Mouse (Mus musculus) lung, postnatal 0 days (tissue): ENCODE measurements around the gene Ppp1r37. TPM values are rescaled to one million over a fixed set of nuclear protein-coding genes. Genes with fewer than 3 reads are reported as not detected.

ENCODE experiments used
- ATAC-seq: fragments of 200-750 bp; cut with Nextera tagmentation; 2 replicates; pipeline ENCODE4 v1.8.0; 2017; ENCODE audit warnings: moderate library complexity
- DNase-seq: peaks from one replicate; pipeline ENCODE4 v3.0.0-alpha.2; 2016; ENCODE audit warnings: low spot score
- H3K27ac ChIP-seq: fragments of 300-500 bp; sonication (generic); 2 replicates; pipeline ENCODE4 v1.5.1; 2014; ENCODE audit warnings: antibody characterized with exemption, mild to moderate bottlenecking, low read length, mixed read lengths
- H3K27me3 ChIP-seq: fragments of 300-500 bp; sonication (generic); replicated peaks from 2 replicates; pipeline ENCODE4 v1.6.1; 2014; ENCODE audit warnings: low read length, mixed read lengths; ENCODE audit not compliant: insufficient read depth
- H3K36me3 ChIP-seq: fragments of 300-500 bp; sonication (generic); 2 replicates; pipeline ENCODE4 v1.6.1; 2014; ENCODE audit warnings: low read length, mixed read lengths; ENCODE audit not compliant: insufficient read depth
- H3K4me1 ChIP-seq: fragments of 300-500 bp; sonication (generic); 2 replicates; pipeline ENCODE4 v1.6.1; 2014; ENCODE audit warnings: antibody characterized with exemption, low read depth, low read length, mixed read lengths; ENCODE audit not compliant: insufficient read depth
- H3K4me2 ChIP-seq: fragments of 300-500 bp; sonication (generic); replicated peaks from 2 replicates; pipeline ENCODE4 v1.6.1; 2014; ENCODE audit warnings: low read depth, mild to moderate bottlenecking, low read length, moderate library complexity, mixed read lengths
- H3K4me3 ChIP-seq: fragments of 300-500 bp; sonication (generic); 2 replicates; pipeline ENCODE4 v1.5.1; 2014; ENCODE audit warnings: low read depth, low read length
- H3K9ac ChIP-seq: fragments of 300-500 bp; sonication (generic); replicated peaks from 2 replicates; pipeline ENCODE4 v1.6.1; 2014; ENCODE audit warnings: low read depth, mild to moderate bottlenecking
- H3K9me3 ChIP-seq: fragments of 300-500 bp; sonication (generic); 2 replicates; pipeline ENCODE4 v1.6.1; 2016; ENCODE audit warnings: low read length, mixed read lengths
- CTCF ChIP-seq: IDR thresholded peaks from 2 replicates; pipeline ENCODE4 v1.5.1; 2016; ENCODE audit warnings: antibody characterized with exemption, mild to moderate bottlenecking
- EP300 ChIP-seq: IDR thresholded peaks from 2 replicates; pipeline ENCODE4 v1.6.1; 2016; ENCODE audit warnings: antibody characterized with exemption, mild to moderate bottlenecking, control low read depth
- WGBS: fragments of 180-500 bp; shearing (Covaris S2); extraction: QIAGEN DNeasy Blood & Tissue Kit; methylation state at CpG from one replicate; pipeline ENCODE4 v1.1.7; 2014; 5-methylcytosine and 5-hydroxymethylcytosine counted together
- polyA plus RNA-seq: library from polyadenylated mRNA; unstranded; fragments of >200 nt; fragmentation: Nextera tagmentation; extraction: Ambion mirVana; gene quantifications from 2 replicates; pipeline ENCODE4 v1.2.1, GENCODE M21; 2015

Ppp1r37 gene
- polyA plus RNA-seq, 1 experiment from 2014 or later, result 19.1 TPM

- H3K9me3 ChIP-seq, result no peaks in the 10 kb centered on the region
- no peak overlapping the region for H3K27ac ChIP-seq
- H3K4me2 ChIP-seq, result no peak overlapping the region
- ATAC-seq (no peak), DNase-seq (no peak)
- WGBS, result 90% methylated on average over 4 of the region's 4 CpGs
- no peak overlapping the region for H3K9ac ChIP-seq
- H3K4me3 ChIP-seq, result no peak overlapping the region
- no peaks in the 10 kb centered on the region for H3K27me3 ChIP-seq
- peak; percentile 45 for TF ChIP-seq CTCF
- TF ChIP-seq EP300, result no peak
- H3K4me1 ChIP-seq, result peaks cover 11% of the 10 kb centered on the region
- H3K36me3 ChIP-seq, result peaks cover 14% of the 10 kb centered on the region
Observed at GRCm38 (mm10) chr7:19564455-19564854, 1.6 kb upstream of the Ppp1r37 start.

DNA sequence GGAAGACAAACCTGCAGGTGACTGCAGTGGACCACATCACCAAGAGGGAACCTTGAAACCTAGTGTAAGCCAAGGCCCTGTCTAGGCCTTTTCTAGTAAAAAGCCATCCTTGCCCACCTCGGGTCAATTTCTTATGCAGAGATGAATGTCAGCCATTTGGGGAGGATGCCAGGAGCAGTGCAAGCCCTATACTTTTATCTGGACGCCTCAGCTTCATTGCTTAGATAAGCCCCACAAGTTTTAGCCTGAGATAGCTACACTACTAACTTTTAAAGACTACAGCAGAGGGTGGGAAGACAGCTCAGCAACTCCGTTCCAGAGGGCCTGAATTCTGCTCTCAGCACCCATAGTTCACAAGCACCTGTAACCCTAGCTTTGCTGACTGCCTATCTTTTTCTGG, 1.0 kb upstream of the Ppp1r37 start:
- WGBS, result 88% methylated on average over 3 of the region's 3 CpGs
- Histone ChIP-seq H3K27ac (no peak overlapping the region), H3K4me2 (no peak overlapping the region)

GRCm38 (mm10) chr7:19561765-19562642, 872 bp downstream of the Ppp1r37 start:
- peak overlapping the region; percentile 93 for H3K4me3 ChIP-seq
- 2% methylated on average over 101 of the region's 102 CpGs for WGBS
- H3K27ac ChIP-seq, result peak overlapping the region; percentile 83
- ATAC-seq (peak; percentile 87), DNase-seq (peak; percentile 97)
- no peaks in the 10 kb centered on the region for H3K27me3 ChIP-seq
- H3K4me1 ChIP-seq, result peaks cover 11% of the 10 kb centered on the region
- H3K9ac ChIP-seq, result peak overlapping the region; percentile 94
- peak overlapping the region; percentile 94 for H3K4me2 ChIP-seq
- TF ChIP-seq CTCF (no peak), EP300 (0 out of 2 replicates have a peak, but pooled peaks have one; percentile 11)
- H3K9me3 ChIP-seq, result no peaks in the 10 kb centered on the region
- H3K36me3 ChIP-seq, result peaks cover 8% of the 10 kb centered on the region

More for the DNA sequence above, 1.0 kb upstream of the Ppp1r37 start:
- Histone ChIP-seq H3K27me3 (no peaks in the 10 kb centered on the region), H3K4me3 (no peak overlapping the region), H3K36me3 (peaks cover 9% of the 10 kb centered on the region), H3K9me3 (no peaks in the 10 kb centered on the region), H3K4me1 (peaks cover 11% of the 10 kb centered on the region), H3K9ac (no peak overlapping the region)
- DNase-seq (no peak), ATAC-seq (no peak)
- TF ChIP-seq CTCF, result no peak
- no peak for TF ChIP-seq EP300

DNA sequence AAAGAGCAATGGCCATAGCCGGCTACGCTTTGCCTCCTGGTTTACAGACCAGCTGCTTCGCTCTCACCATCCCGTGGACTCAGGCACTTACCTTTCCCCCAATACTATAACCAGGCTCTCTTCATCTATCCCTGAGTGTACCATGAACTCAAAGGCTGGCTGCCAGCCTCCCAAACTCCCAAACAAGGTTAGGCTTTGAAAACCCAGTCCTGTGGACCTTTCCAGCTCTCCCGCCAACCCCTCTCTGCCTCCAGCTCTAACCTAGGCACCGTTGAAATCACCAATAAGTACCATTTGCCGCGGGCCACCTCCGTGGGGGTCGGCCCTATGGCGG, 1.5 kb downstream of the Ppp1r37 start:
- ATAC-seq (no peak), DNase-seq (no peak)
- WGBS, result 0% methylated on average over 11 of the region's 11 CpGs

DNA sequence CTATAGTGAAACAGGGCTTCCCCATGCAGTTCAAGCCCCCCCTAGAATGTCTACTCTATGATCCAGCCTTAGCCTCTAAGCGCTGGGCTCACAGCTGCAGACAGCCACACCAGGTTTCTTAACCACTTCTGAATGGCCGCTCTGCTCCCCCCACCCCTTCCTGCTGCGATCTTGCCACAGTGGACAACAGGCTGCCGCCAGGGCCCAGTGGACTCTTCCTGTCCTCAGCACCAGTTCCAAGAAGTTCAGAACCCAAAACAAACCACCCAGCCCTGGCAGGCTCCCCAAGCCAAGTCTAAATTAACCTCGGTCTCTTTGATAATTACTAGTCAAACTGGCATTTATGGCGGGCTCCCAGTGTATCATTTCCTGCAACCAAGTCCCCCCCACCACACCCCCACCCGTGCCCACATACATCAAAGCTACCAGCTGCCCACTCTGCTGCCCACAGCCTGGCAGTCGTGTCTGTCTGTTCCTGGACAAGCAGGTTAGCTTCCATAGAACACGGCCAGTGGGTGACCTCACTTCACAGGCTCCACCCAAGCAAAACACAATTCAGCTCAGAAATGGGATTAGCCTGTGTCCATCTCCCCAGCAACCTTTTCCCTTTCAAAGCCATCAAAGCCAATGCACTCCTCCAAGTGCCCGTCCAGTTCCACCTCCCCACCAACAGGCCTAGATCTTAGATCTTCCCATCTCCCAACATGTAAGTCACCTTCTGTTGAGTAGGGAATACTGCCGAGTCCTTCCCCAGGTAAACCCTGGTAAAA, 2.2 kb downstream of the Ppp1r37 start:
- peak; percentile 52 for DNase-seq
- H3K9me3 ChIP-seq, result no peaks in the 10 kb centered on the region
- peak overlapping the region; percentile 94 for H3K9ac ChIP-seq
- peaks cover 11% of the 10 kb centered on the region for H3K4me1 ChIP-seq
- peak overlapping the region; percentile 93 for H3K4me3 ChIP-seq
- 9% methylated on average over 11 of the region's 11 CpGs for WGBS
- peak overlapping the region; percentile 94 for H3K4me2 ChIP-seq
- H3K27ac ChIP-seq, result peak overlapping the region; percentile 83
- H3K27me3 ChIP-seq, result no peaks in the 10 kb centered on the region
- H3K36me3 ChIP-seq, result peaks cover 8% of the 10 kb centered on the region
- ATAC-seq, result no peak
- TF ChIP-seq EP300 (no peak), CTCF (no peak)

More for the DNA sequence above, 1.5 kb downstream of the Ppp1r37 start:
- Histone ChIP-seq H3K9ac (peak overlapping the region; percentile 94), H3K4me3 (peak overlapping the region; percentile 93), H3K27ac (peak overlapping the region; percentile 83), H3K36me3 (peaks cover 8% of the 10 kb centered on the region), H3K9me3 (no peaks in the 10 kb centered on the region), H3K27me3 (no peaks in the 10 kb centered on the region), H3K4me1 (peaks cover 11% of the 10 kb centered on the region), H3K4me2 (peak overlapping the region; percentile 94)
- no peak for TF ChIP-seq CTCF
- TF ChIP-seq EP300, result no peak

DNA sequence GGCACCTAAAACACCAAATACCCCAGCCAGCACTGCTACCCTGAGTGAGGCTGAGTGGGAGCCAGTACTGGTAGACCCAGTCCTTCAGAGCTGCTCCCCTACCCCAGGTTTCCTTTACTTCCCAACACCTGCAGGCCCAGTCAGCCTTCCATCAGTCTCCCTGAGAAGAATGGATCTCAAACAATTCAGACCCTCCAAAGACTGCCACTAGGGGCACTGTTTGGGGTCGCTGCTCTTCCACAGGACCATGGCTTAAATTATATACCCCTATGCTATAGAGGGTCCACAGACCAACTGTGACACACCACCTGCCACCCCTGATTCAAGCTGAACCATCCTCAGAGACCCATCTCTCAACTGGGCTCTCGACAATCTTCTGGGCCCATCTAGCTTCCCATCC, 3.9 kb downstream of the Ppp1r37 start:
- no peaks in the 10 kb centered on the region for H3K36me3 ChIP-seq
- H3K4me2 ChIP-seq, result no peak overlapping the region
- WGBS, result 33% methylated on average over 2 of the region's 2 CpGs
- H3K27ac ChIP-seq, result peak overlapping the region; percentile 4; the same call in 1 of the 2 replicates
- no peaks in the 10 kb centered on the region for H3K27me3 ChIP-seq
- H3K4me3 ChIP-seq, result no peak overlapping the region
- peaks cover 11% of the 10 kb centered on the region for H3K4me1 ChIP-seq
- no peaks in the 10 kb centered on the region for H3K9me3 ChIP-seq
- H3K9ac ChIP-seq, result no peak overlapping the region
- no peak for ATAC-seq
- TF ChIP-seq EP300 (no peak), CTCF (peak; percentile 65)
- DNase-seq, result no peak
